ENCODE assay signal across 11 mouse cellular contexts in genomic region chr13:83651941-83652548, GRCm38 (mm10).
DNase-seq lines count a peak whose midpoint lies in the region; ATAC-seq and TF ChIP-seq lines count a peak whose summit lies in the region.
"Had no signal": no experiment of that assay in that cellular context is flagged by ENCODE, and none has a peak within 500 bp of the region (broad histone marks: within the 10 kb centered on the region; RNA-seq: fewer than 3 reads in every experiment).

No protein-coding gene starts in this region.

- no peak for ATAC-seq in stomach, embryonic 16.5 days (ENCODE audit: insufficient read depth, low FRiP score)

- H3K4me1 ChIP-seq in stomach, embryonic 16.5 days (ENCODE audit: control insufficient read depth, insufficient read depth, low read length): no peaks in the 10 kb centered on the region

- H3K36me3 ChIP-seq in stomach, embryonic 16.5 days (ENCODE audit: control insufficient read depth, insufficient read depth, low read length): no peaks in the 10 kb centered on the region
- H3K36me3 ChIP-seq: midbrain, embryonic 10.5 days had no signal

- no peak overlapping the region for H3K4me2 ChIP-seq in stomach, embryonic 16.5 days (ENCODE audit: low read depth, low read length)

- no peak overlapping the region for H3K4me3 ChIP-seq in layer of hippocampus, adult 2 months
- H3K4me3 ChIP-seq in stomach, embryonic 16.5 days (replicated peaks; ENCODE audit: low read length): no peak overlapping the region
- H3K4me3 ChIP-seq: midbrain, embryonic 10.5 days had no signal

- H3K27me3 ChIP-seq in stomach, embryonic 16.5 days (ENCODE audit: control insufficient read depth, insufficient read depth, low read length): no peaks in the 10 kb centered on the region

- WGBS in stomach, embryonic 16.5 days: 70% methylated on average over 7 of the region's 7 CpGs

- H3K27ac ChIP-seq in layer of hippocampus, adult 2 months: peak overlapping the region; percentile 36; the same call in 1 of the 2 replicates
- H3K27ac ChIP-seq in stomach, embryonic 16.5 days (ENCODE audit: low read length): peak overlapping the region; percentile 78
- H3K27ac ChIP-seq: midbrain, embryonic 10.5 days had no signal

- peak; percentile 14 to 38 for DNase-seq in adrenal gland, adult (ENCODE audit: inconsistent age in 2 of 2, low spot score in 1 of 2)
- no peak for DNase-seq in adrenal gland, adult 8-10 months
- DNase-seq in layer of hippocampus, adult 2 months (ENCODE audit: low spot score in 2 of 2): no peak
- no peak for DNase-seq in layer of hippocampus, postnatal 10 days (ENCODE audit: low spot score in 2 of 2)
- DNase-seq in fibroblast of lung, adult 2 months (ENCODE audit: low read depth): peak; percentile 12
- no peak for DNase-seq in embryo, embryonic 9.5 days (ENCODE audit: extremely low spot score)
- no peak for DNase-seq in gastrocnemius, postnatal 4 days (ENCODE audit: low spot score in 2 of 2)
- DNase-seq: cerebellum, postnatal 36 days; layer of hippocampus, adult 9-11 months had no signal

- H3K9ac ChIP-seq in stomach, embryonic 16.5 days (ENCODE audit: low read length): no peak overlapping the region

- H3K9me3 ChIP-seq in stomach, embryonic 16.5 days (replicated peaks; ENCODE audit: control insufficient read depth, low read length): no peaks in the 10 kb centered on the region
- H3K9me3 ChIP-seq: midbrain, embryonic 10.5 days had no signal

- TF ChIP-seq CTCF in layer of hippocampus, adult 2 months (conservative IDR thresholded peaks at IDR 0.05): no peak

Comparison
In these comparisons a context has a peak if more than half of its experiments do, and no peak if none do; other contexts are left out.
1. DNase-seq: peak in adrenal gland, adult (2 of 2) and fibroblast of lung, adult 2 months (single experiment); none in adrenal gland, adult 8-10 months (single experiment), layer of hippocampus, adult 2 months (0 of 2), layer of hippocampus, postnatal 10 days (0 of 2), embryo, embryonic 9.5 days (single experiment) and gastrocnemius, postnatal 4 days (0 of 2).